Mouse (Mus musculus) kidney, postnatal 0 days (tissue): ENCODE data around the gene Icos. TPM values are rescaled to one million over a fixed set of nuclear protein-coding genes. Genes with fewer than 3 reads are reported as not detected.

ENCODE experiments used
- ATAC-seq: fragments of 200-750 bp; cut with Nextera tagmentation; replicated peaks from 2 replicates; pipeline ENCODE4 v1.8.0; 2017; ENCODE audit warnings: low read depth, moderate number of reproducible peaks, moderate TSS enrichment, moderate library complexity; ENCODE audit not compliant: low FRiP score
- DNase-seq: peaks from one replicate; pipeline ENCODE4 v3.0.0-alpha.2; 2016; ENCODE audit warnings: low spot score
- H3K27ac ChIP-seq: fragments of 300-500 bp; sonication (generic); 2 replicates; pipeline ENCODE4 v1.5.1; 2014; ENCODE audit warnings: mild to moderate bottlenecking
- H3K27me3 ChIP-seq: fragments of 300-500 bp; sonication (generic); 2 replicates; pipeline ENCODE4 v1.6.1; 2014; ENCODE audit warnings: low read length, mixed read lengths; ENCODE audit not compliant: insufficient read depth
- H3K36me3 ChIP-seq: fragments of 300-500 bp; sonication (generic); 2 replicates; pipeline ENCODE4 v1.6.1; 2014; ENCODE audit warnings: low read length, mixed read lengths; ENCODE audit not compliant: insufficient read depth
- H3K4me1 ChIP-seq: fragments of 300-500 bp; sonication (generic); replicated peaks from 2 replicates; pipeline ENCODE4 v1.6.1; 2014; ENCODE audit warnings: antibody characterized with exemption, low read length, mixed read lengths; ENCODE audit not compliant: insufficient read depth
- H3K4me2 ChIP-seq: fragments of 300-500 bp; sonication (generic); 2 replicates; pipeline ENCODE4 v1.6.1; 2014; ENCODE audit warnings: mild to moderate bottlenecking, low read length, moderate library complexity, mixed read lengths
- H3K4me3 ChIP-seq: fragments of 300-500 bp; sonication (generic); replicated peaks from 2 replicates; pipeline ENCODE4 v1.5.1; 2014; ENCODE audit warnings: low read depth, low read length
- H3K9ac ChIP-seq: fragments of 300-500 bp; sonication (generic); 2 replicates; pipeline ENCODE4 v1.6.1; 2014; ENCODE audit warnings: low read depth, low read length
- H3K9me3 ChIP-seq: fragments of 300-500 bp; sonication (generic); replicated peaks from 2 replicates; pipeline ENCODE4 v1.6.1; 2016; ENCODE audit warnings: low read length, inconsistent platforms, mixed read lengths
- CTCF ChIP-seq: IDR thresholded peaks from 2 replicates; pipeline ENCODE4 v1.5.1; 2016; ENCODE audit warnings: antibody characterized with exemption, low read depth, mild to moderate bottlenecking, moderate library complexity
- WGBS: fragments of 180-500 bp; shearing (Covaris S2); extraction: QIAGEN DNeasy Blood & Tissue Kit; methylation state at CpG from one replicate; pipeline ENCODE4 v1.1.7; 2014; 5-methylcytosine and 5-hydroxymethylcytosine counted together
- polyA plus RNA-seq: library from polyadenylated mRNA; unstranded; fragments of >200 nt; fragmentation: Nextera tagmentation; extraction: Ambion mirVana; gene quantifications from 2 replicates; pipeline ENCODE4 v1.2.1, GENCODE M21; 2015

The Icos gene
- polyA plus RNA-seq, 1 experiment from 2014 or later, result 0.08 TPM

- Histone ChIP-seq H3K36me3 (no peaks in the 10 kb centered on the region), H3K4me1 (0 out of 2 replicates have a peak, but pooled peaks cover 3% of the 10 kb centered on the region), H3K4me2 (no peak overlapping the region), H3K27me3 (no peaks in the 10 kb centered on the region), H3K4me3 (no peak overlapping the region), H3K9me3 (no peaks in the 10 kb centered on the region), H3K9ac (no peak overlapping the region), H3K27ac (no peak overlapping the region)
- TF ChIP-seq CTCF, result no peak
- DNase-seq (no peak), ATAC-seq (no peak)
- WGBS, result 86% methylated on average over 4 of the region's 4 CpGs
Observed at GRCm38 (mm10) chr1:61039310-61039709, 61.6 kb downstream of the Icos start.

- no peak for TF ChIP-seq CTCF
- Histone ChIP-seq H3K9ac (no peak overlapping the region), H3K9me3 (no peaks in the 10 kb centered on the region), H3K4me3 (no peak overlapping the region), H3K36me3 (no peaks in the 10 kb centered on the region), H3K4me2 (no peak overlapping the region), H3K4me1 (0 out of 2 replicates have a peak, but pooled peaks cover 3% of the 10 kb centered on the region), H3K27me3 (no peaks in the 10 kb centered on the region), H3K27ac (no peak overlapping the region)
- no peak for ATAC-seq
- WGBS, result 56% methylated on average over 4 of the region's 4 CpGs
- peak; percentile 15 for DNase-seq
Observed at GRCm38 (mm10) chr1:61040401-61040800, 62.7 kb downstream of the Icos start.

- DNase-seq, result peak; percentile 50
- no peak overlapping the region for H3K4me3 ChIP-seq
Observed at GRCm38 (mm10) chr1:61042842-61043241, 65.1 kb downstream of the Icos start.

GRCm38 (mm10) chr1:61046055-61046705, 68.5 kb downstream of the Icos start:
- Histone ChIP-seq H3K27ac (no peak overlapping the region), H3K4me1 (0 out of 2 replicates have a peak, but pooled peaks cover 3% of the 10 kb centered on the region), H3K4me3 (no peak overlapping the region), H3K36me3 (no peaks in the 10 kb centered on the region), H3K9ac (no peak overlapping the region), H3K4me2 (no peak overlapping the region), H3K27me3 (no peaks in the 10 kb centered on the region), H3K9me3 (no peaks in the 10 kb centered on the region)
- DNase-seq (no peak), ATAC-seq (no peak)
- 78% methylated on average over 3 of the region's 3 CpGs for WGBS
- TF ChIP-seq CTCF, result no peak

More at GRCm38 (mm10) chr1:61042842-61043241, 65.1 kb downstream of the Icos start:
- no peak for ATAC-seq
- no peak for TF ChIP-seq CTCF
- H3K4me1 ChIP-seq, result 0 out of 2 replicates have a peak, but pooled peaks cover 3% of the 10 kb centered on the region
- H3K9me3 ChIP-seq, result no peaks in the 10 kb centered on the region
- no peaks in the 10 kb centered on the region for H3K27me3 ChIP-seq
- no peak overlapping the region for H3K9ac ChIP-seq
- no peak overlapping the region for H3K27ac ChIP-seq
- H3K4me2 ChIP-seq, result no peak overlapping the region
- H3K36me3 ChIP-seq, result no peaks in the 10 kb centered on the region
- 53% methylated on average over 2 of the region's 2 CpGs for WGBS

GRCm38 (mm10) chr1:61047336-61047735, 69.6 kb downstream of the Icos start:
- no peaks in the 10 kb centered on the region for H3K27me3 ChIP-seq
- ATAC-seq (no peak), DNase-seq (no peak)
- no peak for TF ChIP-seq CTCF
- H3K4me2 ChIP-seq, result no peak overlapping the region
- no peak overlapping the region for H3K9ac ChIP-seq
- H3K9me3 ChIP-seq, result no peaks in the 10 kb centered on the region
- H3K36me3 ChIP-seq, result no peaks in the 10 kb centered on the region
- H3K27ac ChIP-seq, result no peak overlapping the region
- WGBS, result 79% methylated on average over 3 of the region's 3 CpGs
- 0 out of 2 replicates have a peak, but pooled peaks cover 3% of the 10 kb centered on the region for H3K4me1 ChIP-seq
- H3K4me3 ChIP-seq, result no peak overlapping the region

Other genes starting within 250 kb of the Icos start
- gene Ctla4, start 90.9 kb upstream of the Icos start, polyA plus RNA-seq, result not detected in 2 replicates